Mouse (Mus musculus) brain, embryonic 14.5 days (tissue): Measurements from ENCODE around the gene Nckap5.

Experiments used
- CTCF ChIP-seq: fragments of 200-500 bp; IDR thresholded peaks from 2 replicates; pipeline ENCODE4 v1.5.1; 2012; ENCODE audit warnings: inconsistent platforms, mild to moderate bottlenecking, moderate library complexity, borderline replicate concordance; ENCODE audit not compliant: insufficient read depth, insufficient read length; ENCODE audit errors: extremely low read depth
- POLR2A ChIP-seq: fragments of 200-500 bp; IDR thresholded peaks from 2 replicates; pipeline ENCODE4 v1.6.1; 2012; ENCODE audit warnings: mild to moderate bottlenecking, inconsistent platforms, borderline replicate concordance; ENCODE audit not compliant: poor library complexity, insufficient read depth, insufficient read length, severe bottlenecking; ENCODE audit errors: extremely low read depth

DNA sequence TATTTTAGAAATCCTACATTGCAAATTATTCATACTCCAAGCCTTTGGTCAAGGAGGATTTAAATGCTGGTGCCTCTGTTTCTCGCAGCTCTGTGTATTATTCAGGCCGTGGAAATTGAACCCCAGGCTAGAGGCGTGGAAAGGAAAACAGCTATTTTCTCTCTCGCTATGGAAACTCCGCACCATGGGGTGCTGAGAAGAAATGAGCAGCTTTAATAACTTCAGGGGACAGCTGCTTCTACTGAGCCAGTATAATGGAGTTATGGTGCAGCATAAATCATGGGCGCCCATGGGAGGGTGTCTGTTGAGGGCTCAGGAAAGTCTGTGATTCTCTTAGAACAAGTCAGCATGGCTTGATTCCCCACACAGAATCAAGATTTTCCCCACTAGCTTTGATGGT lies 79.5 kb downstream of the Nckap5 start:
- TF ChIP-seq CTCF: no peak
- TF ChIP-seq POLR2A: no peak
